Mouse (Mus musculus) limb, embryonic 11.5 days (tissue): ENCODE data around the gene Nup93. TPM values are rescaled to one million over a fixed set of nuclear protein-coding genes. Genes with fewer than 3 reads are reported as not detected.
"Not testable (repeated sequence)": the region's sequence is repeated elsewhere in the genome, so short reads cannot be mapped to it uniquely, and the experiment has no call there.

Source experiments
- ATAC-seq: fragments of 200-750 bp; cut with Nextera tagmentation; 2 replicates; pipeline ENCODE4 v1.8.0; 2017; ENCODE audit warnings: low read depth; ENCODE audit not compliant: insufficient number of reproducible peaks, low FRiP score, low TSS enrichment
- DNase-seq: peaks from one replicate; pipeline ENCODE4 v3.0.0-alpha.2; 2015; ENCODE audit warnings: low spot score
- H3K27ac ChIP-seq: fragments of 300-500 bp; sonication (generic); replicated peaks from 2 replicates; pipeline ENCODE4 v1.5.1; 2014; ENCODE audit warnings: low read depth, mild to moderate bottlenecking, low read length
- H3K27me3 ChIP-seq: fragments of 300-500 bp; sonication (generic); 2 replicates; pipeline ENCODE4 v1.6.1; 2014; ENCODE audit warnings: mild to moderate bottlenecking, low read length, mixed read lengths; ENCODE audit not compliant: control insufficient read depth, insufficient read depth
- H3K36me3 ChIP-seq: fragments of 300-500 bp; sonication (generic); 2 replicates; pipeline ENCODE4 v1.6.1; 2014; ENCODE audit warnings: mild to moderate bottlenecking, low read length, moderate library complexity, mixed read lengths; ENCODE audit not compliant: control insufficient read depth, insufficient read depth
- H3K4me1 ChIP-seq: fragments of 300-500 bp; sonication (generic); 2 replicates; pipeline ENCODE4 v1.6.1; 2014; ENCODE audit warnings: low read length, mixed read lengths; ENCODE audit not compliant: control insufficient read depth, insufficient read depth
- H3K4me2 ChIP-seq: fragments of 300-500 bp; sonication (generic); 2 replicates; pipeline ENCODE4 v1.6.1; 2014; ENCODE audit warnings: low read depth, mild to moderate bottlenecking, moderate library complexity; ENCODE audit not compliant: severe bottlenecking
- H3K4me3 ChIP-seq: fragments of 300-500 bp; sonication (generic); 2 replicates; pipeline ENCODE4 v1.5.1; 2014; ENCODE audit warnings: low read depth, low read length
- H3K9ac ChIP-seq: fragments of 300-500 bp; sonication (generic); 2 replicates; pipeline ENCODE4 v1.6.1; 2014; ENCODE audit warnings: mild to moderate bottlenecking, low read length
- H3K9me3 ChIP-seq: fragments of 300-500 bp; sonication (generic); 2 replicates; pipeline ENCODE4 v1.6.1; 2016; ENCODE audit warnings: low read length; ENCODE audit not compliant: control insufficient read depth
- WGBS: fragments of 180-500 bp; shearing (Covaris S2); extraction: QIAGEN DNeasy Blood & Tissue Kit; methylation state at CpG from one replicate; pipeline ENCODE4 v1.1.7; 2014; 5-methylcytosine and 5-hydroxymethylcytosine counted together
- polyA plus RNA-seq: library from polyadenylated mRNA; unstranded; fragments of >200 nt; fragmentation: Nextera tagmentation; extraction: Ambion mirVana; gene quantifications from 2 replicates; pipeline ENCODE4 v1.2.1, GENCODE M21; 2014

Nup93 gene
- 128 and 135 TPM in 2 replicates for polyA plus RNA-seq

GRCm38 (mm10) chr8:94214252-94215173 lies at the start of gene Nup93:
Gene Nup93, plus strand, starts transcription at chr8:94214564.
- Histone ChIP-seq H3K9me3 (no peaks in the 10 kb centered on the region), H3K4me3 (peak within 1 kb of the TSS; percentile 81), H3K4me2 (peak within 1 kb of the TSS; percentile 88), H3K36me3 (no peaks in the 10 kb centered on the region), H3K27ac (0 out of 2 replicates have a peak within 1 kb of the TSS, but pooled peaks have one; percentile 16), H3K9ac (peak within 1 kb of the TSS; percentile 76), H3K4me1 (peaks cover 5% of the 10 kb centered on the region; the same call in 1 of the 2 replicates), H3K27me3 (no peaks in the 10 kb centered on the region)
- DNase-seq (peak; percentile 99), ATAC-seq (peak; percentile 97)
- WGBS, result under 1% methylated on average over 68 of the region's 68 CpGs

GRCm38 (mm10) chr8:94165772-94166171 lies 48.6 kb upstream of the Nup93 start:
- H3K27me3 ChIP-seq, H3K9ac ChIP-seq, H3K4me3 ChIP-seq, H3K27ac ChIP-seq, H3K4me1 ChIP-seq, DNase-seq, H3K4me2 ChIP-seq, H3K36me3 ChIP-seq, ATAC-seq, H3K9me3 ChIP-seq: not testable (repeated sequence)
- WGBS, result 64% methylated on average over 8 of the region's 8 CpGs

GRCm38 (mm10) chr8:94167244-94167643 lies 47.1 kb upstream of the Nup93 start:
- H3K27me3 ChIP-seq, result peaks cover 16% of the 10 kb centered on the region
- no peaks in the 10 kb centered on the region for H3K9me3 ChIP-seq
- H3K9ac ChIP-seq, result no peak overlapping the region
- H3K27ac ChIP-seq, result no peak overlapping the region
- DNase-seq (peak; percentile 96), ATAC-seq (0 out of 2 replicates have a peak, but pooled peaks have one; percentile 48)
- H3K4me3 ChIP-seq, result no peak overlapping the region
- WGBS, result 3% methylated on average over 6 of the region's 6 CpGs
- H3K36me3 ChIP-seq, result no peaks in the 10 kb centered on the region
- no peak overlapping the region for H3K4me2 ChIP-seq
- peaks cover 2% of the 10 kb centered on the region; the same call in 1 of the 2 replicates for H3K4me1 ChIP-seq

DNA sequence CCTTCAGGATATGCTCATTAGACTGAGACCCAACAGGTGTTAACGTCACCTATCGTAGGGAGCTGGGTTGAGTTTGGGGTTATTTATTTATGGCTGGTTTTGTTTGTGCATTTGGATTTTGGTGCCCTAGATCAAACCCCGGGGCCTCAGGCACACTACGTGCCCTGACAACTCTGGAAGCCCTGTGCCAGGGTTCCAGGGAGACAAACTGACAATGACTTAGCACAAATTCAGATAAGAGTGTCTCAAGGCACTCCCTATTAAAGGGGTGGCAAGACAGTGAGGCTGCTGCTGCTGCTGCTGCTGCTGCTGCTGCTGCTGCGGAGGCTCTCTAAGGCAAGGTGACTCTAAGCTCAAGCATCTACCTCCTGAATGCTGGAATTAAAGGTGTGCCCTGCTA lies 44.8 kb upstream of the Nup93 start:
- Histone ChIP-seq H3K9ac (no peak overlapping the region), H3K27ac (no peak overlapping the region), H3K27me3 (peaks cover 39% of the 10 kb centered on the region), H3K4me3 (no peak overlapping the region), H3K36me3 (no peaks in the 10 kb centered on the region), H3K4me1 (peaks cover 11% of the 10 kb centered on the region), H3K4me2 (no peak overlapping the region), H3K9me3 (no peaks in the 10 kb centered on the region)
- no peak for ATAC-seq
- 76% methylated on average over 5 of the region's 5 CpGs for WGBS
- DNase-seq, result no peak

GRCm38 (mm10) chr8:94171321-94171755 lies 43.0 kb upstream of the Nup93 start:
- DNase-seq (no peak), ATAC-seq (no peak)
- H3K9ac ChIP-seq, result no peak overlapping the region
- no peaks in the 10 kb centered on the region for H3K36me3 ChIP-seq
- no peaks in the 10 kb centered on the region for H3K9me3 ChIP-seq
- peaks cover 50% of the 10 kb centered on the region for H3K27me3 ChIP-seq
- no peak overlapping the region for H3K27ac ChIP-seq
- WGBS, result 51% methylated on average over 10 of the region's 10 CpGs
- H3K4me1 ChIP-seq, result peaks cover 11% of the 10 kb centered on the region
- no peak overlapping the region for H3K4me3 ChIP-seq
- H3K4me2 ChIP-seq, result no peak overlapping the region

GRCm38 (mm10) chr8:94172075-94172808 lies 42.1 kb upstream of the Nup93 start, which contains the start of gene Mt2:
Gene Mt2, plus strand, starts transcription at chr8:94172664.
- Histone ChIP-seq H3K4me1 (peaks cover 11% of the 10 kb centered on the region), H3K4me2 (peak within 1 kb of the TSS; percentile 72), H3K9me3 (no peaks in the 10 kb centered on the region), H3K36me3 (no peaks in the 10 kb centered on the region), H3K27ac (no peak within 1 kb of the TSS), H3K9ac (peak within 1 kb of the TSS; percentile 27), H3K27me3 (peaks cover 54% of the 10 kb centered on the region), H3K4me3 (peak within 1 kb of the TSS; percentile 35)
- 2% methylated on average over 56 of the region's 56 CpGs for WGBS
- DNase-seq (peak; percentile 58), ATAC-seq (peak; percentile 57; the same call in 1 of the 2 replicates)

DNA sequence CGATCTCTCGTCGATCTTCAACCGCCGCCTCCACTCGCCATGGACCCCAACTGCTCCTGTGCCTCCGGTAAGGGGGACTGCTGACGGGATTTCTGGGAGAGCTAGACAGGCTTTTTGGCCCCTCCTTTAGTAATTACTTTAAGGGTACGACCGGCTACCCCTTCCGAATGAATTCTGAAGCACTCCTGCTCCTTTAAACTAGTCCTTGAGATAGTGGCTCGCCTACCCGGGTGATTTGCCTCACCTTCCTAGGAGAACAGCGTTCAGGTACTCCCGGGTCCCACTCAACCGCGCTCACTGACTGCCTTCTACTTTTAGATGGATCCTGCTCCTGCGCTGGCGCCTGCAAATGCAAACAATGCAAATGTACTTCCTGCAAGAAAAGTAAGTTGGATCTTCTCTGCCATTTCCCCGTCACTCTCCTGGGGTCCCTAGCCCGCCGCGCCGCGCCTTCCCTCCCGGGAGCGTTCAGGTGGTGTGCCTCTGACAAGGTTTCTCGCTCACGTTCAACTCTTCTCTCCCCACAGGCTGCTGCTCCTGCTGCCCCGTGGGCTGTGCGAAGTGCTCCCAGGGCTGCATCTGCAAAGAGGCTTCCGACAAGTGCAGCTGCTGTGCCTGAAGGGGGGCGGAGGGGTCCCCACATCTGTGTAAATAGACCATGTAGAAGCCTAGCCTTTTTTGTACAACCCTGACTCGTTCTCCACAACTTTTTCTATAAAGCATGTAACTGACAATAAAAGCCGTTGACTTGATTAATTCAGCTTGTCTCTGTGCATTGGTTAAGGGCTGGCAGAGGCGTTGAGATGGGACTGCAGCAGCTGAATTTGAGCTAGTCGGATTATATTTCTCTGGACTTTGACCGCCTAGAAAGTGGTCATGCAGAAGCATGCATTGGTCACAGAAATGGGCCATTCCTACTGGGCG lies 41.3 kb upstream of the Nup93 start:
- Histone ChIP-seq H3K4me2 (peak overlapping the region; percentile 72), H3K27ac (no peak overlapping the region)
- ATAC-seq, result no peak

More for the DNA sequence above, 41.3 kb upstream of the Nup93 start:
- H3K4me1 ChIP-seq, result peaks cover 11% of the 10 kb centered on the region
- no peaks in the 10 kb centered on the region for H3K9me3 ChIP-seq
- H3K27me3 ChIP-seq, result peaks cover 57% of the 10 kb centered on the region
- no peaks in the 10 kb centered on the region for H3K36me3 ChIP-seq
- 2% methylated on average over 39 of the region's 39 CpGs for WGBS
- DNase-seq, result peak; percentile 61
- H3K9ac ChIP-seq, result peak overlapping the region; percentile 27; the same call in 1 of the 2 replicates
- H3K4me3 ChIP-seq, result peak overlapping the region; percentile 35
